Mouse (Mus musculus) gastrocnemius, postnatal 25 days (tissue): ENCODE data around the gene Ndst4. TPM values are rescaled to one million over a fixed set of nuclear protein-coding genes. Genes with fewer than 3 reads are reported as not detected.

Source experiments
- DNase-seq: peaks from one replicate; pipeline ENCODE4 v3.0.0; 2022
- long read RNA-seq, 2 experiments: library from polyadenylated mRNA; stranded (forward); transcript quantifications; one replicate each; pipeline ENCODE4 v2.0.0; 2021
- total RNA-seq, 2 experiments: library from RNA; stranded (reverse); gene quantifications; 1 replicate in 1 of 2; 2 replicates in 1 of 2; pipeline ENCODE4 v1.2.3; 2021

Ndst4 gene
- total RNA-seq: under 1 TPM in 1 of 2 experiments, not detected in 1; 0.08 TPM
- long read RNA-seq, experiment 1: 0 reads
- long read RNA-seq, experiment 2: 0 reads

DNA sequence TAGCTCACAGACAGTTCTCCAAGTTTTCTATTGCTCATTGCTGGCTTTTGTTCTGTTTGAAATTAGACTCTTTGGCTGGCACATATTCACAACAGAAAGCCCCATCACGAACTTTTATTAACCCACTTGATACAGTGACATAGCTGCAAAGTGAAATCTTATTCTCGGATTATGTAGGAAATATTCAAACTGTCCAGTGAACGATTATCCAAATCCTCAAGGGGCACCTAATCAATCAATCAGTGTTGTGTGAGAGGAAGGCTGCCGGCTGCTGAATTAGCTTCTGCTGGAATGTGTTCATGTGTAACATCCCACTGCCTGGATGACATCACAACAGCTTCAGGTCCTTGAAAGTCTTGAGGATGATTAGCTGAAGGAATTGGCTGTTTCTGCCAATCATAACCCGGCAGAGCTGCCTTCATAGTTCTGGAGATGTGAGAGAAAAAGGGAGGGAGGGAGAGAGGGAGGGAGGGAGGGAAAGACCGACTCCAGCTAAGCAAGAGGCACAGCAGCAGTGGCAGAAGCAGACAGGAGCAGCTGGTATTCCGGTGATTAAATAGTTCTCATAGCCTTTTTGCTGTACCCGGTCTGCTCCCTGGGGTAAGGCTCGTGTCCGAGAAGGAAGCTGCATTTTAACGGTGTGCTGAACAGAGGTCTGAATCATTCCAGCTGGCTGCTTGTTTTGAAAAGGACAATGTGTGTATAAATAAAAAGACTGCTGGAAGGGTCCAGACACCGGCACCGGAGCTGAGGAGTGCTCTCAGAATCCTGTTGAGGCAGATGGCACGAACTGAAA is at the start of gene Ndst4:
Ndst4 (plus strand) TSS at position 476 of the 796 bp plus-strand sequence.
- no peak for DNase-seq

DNA sequence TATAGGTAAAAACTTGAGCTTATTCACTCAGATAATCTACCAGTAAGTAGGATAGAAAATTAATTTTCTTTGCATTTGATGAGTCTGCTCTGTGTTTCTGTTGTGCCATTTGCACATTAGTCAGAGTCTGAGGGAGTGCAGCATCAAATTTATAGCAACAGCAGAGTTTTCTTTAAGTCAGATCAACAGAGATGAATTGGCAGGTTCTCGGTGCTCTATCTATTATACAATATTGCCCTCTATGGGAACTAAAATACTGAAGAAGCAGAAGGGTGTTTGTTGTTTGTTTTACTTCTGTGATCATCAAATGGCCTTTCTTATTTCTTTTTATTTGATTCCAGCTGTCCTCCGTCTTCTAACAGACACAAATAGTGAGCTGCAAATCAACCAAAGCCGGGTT is 6.4 kb upstream of the Ndst4 start:
- no peak for DNase-seq

DNA sequence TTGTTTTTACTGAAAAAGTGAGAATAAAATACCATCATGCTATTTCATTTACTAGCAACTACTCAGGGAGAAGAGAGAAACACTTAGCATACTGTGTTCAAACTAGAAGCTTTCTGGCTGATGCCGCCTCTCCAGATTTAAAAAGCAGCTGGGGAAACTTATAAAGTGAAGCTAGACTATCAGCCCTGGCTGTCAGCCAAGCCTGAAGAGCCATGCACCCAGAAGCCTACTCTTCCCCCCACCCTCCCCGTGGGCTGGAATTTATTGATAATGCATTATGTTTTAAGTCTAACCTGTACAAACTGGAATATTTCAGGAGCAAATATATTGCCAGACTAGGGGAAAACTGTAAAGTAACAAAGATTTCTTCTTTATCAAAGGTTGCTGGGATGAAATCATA is 2.6 kb downstream of the Ndst4 start:
- DNase-seq: no peak

DNA sequence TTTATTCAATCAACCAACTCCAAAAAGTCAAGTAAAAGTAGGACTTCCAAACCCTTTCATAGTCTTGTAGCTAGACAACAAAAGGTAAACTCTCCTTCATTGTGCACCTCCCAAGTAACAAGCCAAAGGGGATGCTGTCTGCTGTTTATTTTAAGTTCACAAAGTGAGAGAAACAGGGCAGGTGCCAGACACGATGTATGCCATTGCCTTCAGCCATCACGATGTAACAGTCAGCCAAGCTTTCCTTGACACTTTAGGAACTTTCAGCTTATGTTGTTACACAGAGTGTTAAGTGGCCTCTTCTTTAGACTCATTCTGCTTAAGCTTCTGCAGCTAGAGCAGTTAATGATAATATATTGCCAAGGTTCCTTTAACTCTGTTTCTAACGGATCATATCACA is 3.1 kb downstream of the Ndst4 start:
- no peak for DNase-seq

DNA sequence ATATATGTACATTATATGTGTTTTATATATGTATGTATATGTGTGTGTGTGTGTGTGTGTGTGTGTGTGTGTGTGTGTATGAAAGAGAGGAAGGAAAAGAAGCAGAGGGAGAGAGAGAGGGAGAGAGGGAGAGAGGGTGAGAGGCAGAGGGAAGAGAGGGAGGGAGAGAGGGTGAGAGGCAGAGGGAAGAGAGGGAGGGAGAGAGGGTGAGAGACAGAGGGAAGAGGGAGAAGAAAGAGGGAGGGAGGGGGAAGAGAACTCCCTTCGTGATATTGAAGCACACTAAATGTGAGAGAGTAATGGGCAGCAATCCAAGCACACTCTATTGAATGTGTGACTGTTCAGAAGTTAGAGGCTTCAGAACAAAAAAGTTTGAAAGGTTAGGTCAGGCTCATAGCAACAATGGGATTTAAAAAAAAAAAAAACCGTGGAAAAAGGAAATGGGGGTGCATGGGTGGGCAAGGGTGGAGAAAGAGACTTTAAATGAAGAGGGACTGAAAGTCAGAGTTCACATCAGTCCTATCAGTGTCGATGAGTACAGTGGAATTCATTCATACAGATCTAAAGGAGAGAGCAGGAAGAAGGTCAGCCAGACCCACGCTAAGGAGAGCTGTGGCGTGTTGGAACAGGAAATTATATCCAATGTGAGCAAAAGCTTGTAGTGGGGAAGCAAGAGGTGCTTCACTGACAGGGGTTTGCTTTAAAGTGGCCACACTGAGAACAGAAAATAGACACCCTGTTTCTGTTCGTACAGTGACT is 63.2 kb downstream of the Ndst4 start:
- no peak for DNase-seq

DNA sequence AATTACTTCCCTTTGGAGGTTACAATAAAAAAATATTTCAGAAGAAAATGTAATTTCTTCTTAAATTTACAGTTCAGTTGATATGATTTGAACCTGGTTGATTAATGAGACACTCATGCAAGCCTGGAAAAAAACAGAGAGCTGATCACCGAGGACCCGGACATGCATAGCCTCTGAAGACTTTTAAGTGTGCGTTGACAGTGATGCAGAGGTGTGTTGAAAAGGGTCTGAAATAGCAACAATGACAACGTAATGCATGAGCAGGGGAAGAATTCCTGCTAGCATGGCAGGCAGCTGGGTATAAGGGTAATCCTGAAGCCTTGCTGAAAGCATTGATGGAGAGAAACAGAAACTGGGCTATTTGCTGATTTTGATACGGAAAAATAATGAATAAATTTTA is 106.2 kb downstream of the Ndst4 start:
- no peak for DNase-seq

DNA sequence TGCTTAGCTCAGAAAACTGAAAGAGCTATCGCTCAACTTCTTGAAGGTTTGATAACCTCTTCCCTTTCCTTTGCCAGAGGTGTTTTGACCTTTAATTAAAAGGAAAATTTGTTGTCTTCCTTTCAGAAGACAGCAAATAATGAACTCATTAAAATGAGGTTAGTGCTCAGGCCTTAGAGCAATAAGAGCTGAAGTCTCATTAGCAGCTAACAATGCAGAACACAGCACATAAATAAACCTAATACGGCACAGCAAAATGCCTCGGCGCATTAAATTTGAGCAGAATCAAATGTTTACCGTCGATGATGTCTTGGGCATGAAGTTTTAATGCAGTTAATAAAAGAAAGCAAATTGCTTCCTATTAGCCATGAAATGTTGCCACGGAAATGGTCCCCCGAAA is 129.5 kb downstream of the Ndst4 start:
- DNase-seq: no peak

DNA sequence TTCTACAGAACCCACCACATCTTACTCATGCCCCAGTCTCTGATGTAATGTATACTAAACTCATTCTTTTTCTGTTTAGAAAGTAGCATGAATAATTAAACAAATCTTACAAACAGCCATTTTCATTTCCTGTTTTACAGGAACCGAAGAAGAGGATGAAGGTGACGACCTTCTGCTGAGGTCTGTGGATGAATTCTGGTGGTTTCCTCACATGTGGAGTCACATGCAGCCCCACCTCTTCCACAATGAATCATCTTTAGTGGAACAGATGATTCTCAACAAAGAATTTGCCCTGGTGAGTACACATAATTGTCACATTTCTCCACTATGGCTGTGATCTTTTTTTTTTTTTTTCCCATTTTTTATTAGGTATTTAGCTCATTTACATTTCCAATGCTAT is 166.7 kb downstream of the Ndst4 start:
- DNase-seq: no peak

DNA sequence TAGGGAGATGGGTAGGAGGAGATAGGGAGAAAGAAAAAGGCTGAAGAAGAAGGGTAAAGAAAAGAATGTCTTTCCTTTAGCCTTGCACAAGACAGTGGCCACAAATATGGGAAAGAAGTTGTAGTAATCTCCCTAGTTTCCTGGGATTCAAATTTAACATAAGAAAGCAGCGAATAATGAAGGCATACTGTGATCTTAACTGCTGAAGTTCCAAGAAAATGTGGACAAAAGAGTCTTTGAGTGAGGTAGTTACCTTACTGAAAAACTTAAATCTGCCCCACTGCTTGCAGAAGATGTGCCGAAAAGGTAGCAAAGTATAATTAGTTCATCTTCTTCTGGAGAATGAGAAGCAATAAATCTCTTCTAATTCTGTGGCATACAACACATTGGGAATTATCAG is 228.4 kb downstream of the Ndst4 start:
- no peak for DNase-seq

DNA sequence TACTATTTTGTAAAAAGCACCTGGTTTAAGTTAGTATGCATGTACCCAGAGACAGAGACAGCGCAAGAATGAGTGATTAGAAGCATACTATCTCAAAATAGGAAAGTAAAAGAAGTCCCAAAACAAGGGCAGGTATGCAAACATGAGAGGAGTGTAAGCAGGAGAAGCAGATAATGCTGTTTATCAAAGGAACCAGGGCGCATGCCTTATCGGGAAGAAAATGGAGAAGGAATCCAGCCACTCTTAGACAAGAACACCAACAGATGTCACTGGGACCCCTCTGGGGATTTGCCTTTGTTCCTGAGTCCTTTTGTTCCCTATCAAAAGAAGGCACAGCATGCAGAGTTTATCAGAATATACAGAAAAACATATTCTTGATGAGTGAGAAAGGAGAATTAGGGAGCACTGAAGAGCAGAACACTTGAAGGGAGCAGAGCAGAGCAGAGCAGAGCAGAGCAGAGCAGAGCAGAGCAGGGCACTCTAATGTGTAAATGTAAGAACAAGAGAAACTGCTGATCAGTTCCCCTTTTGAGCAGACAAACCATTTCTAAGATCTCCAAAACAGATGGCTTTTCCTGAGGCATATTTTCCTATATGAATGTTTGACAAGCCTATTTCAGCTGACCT is 251.2 kb downstream of the Ndst4 start:
- DNase-seq: no peak

DNA sequence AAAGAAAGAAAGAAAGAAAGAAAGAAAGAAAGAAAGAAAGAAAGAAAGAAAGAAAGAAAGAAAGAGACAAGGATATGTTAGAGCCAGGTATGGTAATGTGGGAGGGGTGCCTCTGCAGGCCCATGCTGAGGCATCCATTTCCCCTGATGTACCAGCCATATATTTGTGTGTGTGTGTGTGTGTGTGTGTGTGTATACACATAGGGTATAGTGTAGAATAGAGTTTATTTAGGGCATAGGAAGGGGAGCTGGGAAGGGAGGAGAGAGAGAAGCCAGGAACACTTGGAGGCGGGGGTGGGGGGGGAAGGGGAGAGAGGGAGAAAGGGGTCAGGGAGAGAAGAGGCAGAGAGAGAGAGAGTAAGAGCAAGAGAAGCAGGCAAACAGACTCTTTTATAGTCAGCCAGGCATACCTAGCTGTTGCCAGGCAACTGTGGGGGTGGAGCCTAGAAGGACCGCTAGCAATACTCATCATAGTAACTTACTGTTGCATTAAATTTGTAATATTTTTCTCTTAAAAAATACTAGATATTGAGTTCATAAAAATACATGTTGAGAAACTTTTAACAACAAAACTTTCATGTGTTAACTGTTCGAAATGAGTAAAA is 256.3 kb downstream of the Ndst4 start:
- DNase-seq: no peak

DNA sequence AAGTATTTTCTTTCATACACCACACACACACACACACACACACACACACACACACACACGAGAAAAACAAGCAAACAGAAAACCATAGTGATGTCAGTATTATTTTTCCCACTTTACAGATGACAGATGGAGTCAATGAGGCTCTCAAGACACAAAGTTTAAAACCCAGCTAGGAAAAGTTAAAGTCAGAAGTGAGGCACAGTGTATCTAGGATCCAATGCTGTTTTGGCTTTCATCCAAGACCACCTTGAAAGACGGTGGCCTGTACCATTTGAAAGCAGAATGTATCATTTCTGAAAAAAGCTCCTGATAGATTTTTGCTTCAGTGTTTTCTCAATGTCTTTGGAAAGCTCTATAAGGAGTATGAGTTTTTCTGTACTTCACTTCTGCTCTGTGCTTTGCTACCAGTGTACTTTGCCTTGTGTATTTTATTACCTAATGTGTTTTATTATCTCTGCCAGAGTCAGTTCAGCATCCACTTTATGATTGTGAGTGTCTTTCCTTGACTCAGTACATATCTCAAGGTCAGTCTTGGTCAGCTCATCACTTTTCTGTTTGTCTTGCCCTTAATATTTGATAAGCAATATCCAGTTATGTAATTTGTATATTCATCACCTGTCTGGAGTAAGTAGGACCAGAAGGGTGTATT is 257.1 kb downstream of the Ndst4 start:
- no peak for DNase-seq

DNA sequence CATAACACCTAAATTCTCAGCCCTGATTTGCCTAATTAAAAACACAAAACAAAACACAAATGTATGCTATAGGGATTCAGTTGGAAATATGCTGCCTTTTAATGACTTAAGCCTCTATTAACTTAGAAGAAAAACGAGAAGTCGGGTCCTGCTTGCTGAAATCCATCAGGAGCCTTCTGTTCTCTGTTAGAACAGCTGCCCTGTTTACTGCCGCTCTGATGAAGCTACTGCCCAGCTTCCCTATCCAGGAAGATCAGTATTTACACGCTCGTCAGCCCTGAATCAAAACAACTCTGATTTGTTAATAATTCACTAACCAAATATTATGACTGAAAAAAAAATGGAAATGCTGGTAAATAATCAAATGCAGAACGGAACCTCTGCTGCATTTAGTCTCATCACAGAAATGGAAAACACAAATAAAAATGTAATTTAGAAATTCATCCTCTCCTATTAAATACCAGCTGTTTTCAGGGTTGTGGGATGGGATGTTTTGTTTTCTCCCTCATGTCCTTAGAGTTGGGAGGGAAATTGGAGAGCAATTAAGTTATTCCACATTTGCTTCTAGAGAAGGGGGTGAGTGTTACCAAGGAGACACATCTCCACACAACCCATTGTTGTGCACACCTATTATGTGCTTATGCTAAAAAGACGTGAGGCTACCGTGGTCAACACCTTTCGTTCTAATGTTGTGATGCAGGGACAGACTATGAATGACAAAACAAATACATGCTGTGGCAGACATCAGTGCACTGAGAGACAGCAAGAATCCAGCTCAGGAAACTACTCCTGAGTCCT is 270.3 kb downstream of the Ndst4 start:
- DNase-seq: no peak

DNA sequence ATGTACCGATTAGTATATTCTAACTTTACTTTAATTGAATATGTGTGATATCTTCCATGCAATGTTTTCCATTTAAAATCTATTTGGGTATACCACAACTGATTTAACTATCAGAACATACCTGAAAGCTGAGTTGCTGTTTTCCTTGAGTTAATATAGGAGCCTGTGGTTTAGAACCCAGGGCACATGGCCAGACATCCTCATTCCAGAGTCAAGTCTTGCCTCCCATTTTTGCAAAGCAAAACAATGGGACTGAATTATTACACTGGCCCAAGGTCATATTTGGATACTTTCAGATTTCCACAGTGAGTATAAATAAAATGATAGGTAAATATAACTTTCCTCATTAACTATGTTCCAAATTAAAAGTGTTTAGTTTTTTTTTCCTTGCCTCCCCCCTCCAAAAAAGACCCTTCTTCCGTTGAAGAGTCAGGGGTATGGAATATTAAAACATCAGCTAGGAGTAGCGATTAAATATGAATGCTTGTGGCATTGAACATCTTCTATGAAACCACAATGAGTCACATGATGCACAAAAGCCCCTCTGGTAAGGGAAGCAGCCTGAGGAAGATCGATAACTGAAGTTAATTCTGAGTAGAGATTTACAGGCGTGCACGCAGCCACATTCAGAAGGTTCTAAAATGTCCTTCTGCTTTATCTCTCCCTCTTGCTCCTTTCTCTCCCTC is 271.5 kb downstream of the Ndst4 start:
- DNase-seq: no peak

DNA sequence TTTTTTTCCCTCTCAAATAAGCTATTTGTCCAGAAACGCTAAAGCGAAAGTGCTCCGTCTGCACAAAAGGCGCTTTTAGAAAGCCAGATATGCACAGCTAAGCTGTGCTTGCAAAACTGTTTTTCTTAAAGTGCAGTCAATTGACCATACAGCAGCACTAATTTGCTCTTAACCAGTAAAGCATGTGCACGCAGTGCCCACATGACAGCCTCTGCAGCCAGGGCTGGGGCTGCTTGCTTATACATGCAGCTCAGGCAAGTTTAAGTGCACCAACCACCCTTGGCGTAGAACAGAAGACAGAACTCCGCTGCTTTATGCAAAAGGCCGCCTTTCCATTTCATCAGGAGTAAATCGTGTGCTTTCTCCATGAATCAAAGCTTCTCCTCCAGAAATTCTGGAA is 275.0 kb downstream of the Ndst4 start:
- DNase-seq: no peak

DNA sequence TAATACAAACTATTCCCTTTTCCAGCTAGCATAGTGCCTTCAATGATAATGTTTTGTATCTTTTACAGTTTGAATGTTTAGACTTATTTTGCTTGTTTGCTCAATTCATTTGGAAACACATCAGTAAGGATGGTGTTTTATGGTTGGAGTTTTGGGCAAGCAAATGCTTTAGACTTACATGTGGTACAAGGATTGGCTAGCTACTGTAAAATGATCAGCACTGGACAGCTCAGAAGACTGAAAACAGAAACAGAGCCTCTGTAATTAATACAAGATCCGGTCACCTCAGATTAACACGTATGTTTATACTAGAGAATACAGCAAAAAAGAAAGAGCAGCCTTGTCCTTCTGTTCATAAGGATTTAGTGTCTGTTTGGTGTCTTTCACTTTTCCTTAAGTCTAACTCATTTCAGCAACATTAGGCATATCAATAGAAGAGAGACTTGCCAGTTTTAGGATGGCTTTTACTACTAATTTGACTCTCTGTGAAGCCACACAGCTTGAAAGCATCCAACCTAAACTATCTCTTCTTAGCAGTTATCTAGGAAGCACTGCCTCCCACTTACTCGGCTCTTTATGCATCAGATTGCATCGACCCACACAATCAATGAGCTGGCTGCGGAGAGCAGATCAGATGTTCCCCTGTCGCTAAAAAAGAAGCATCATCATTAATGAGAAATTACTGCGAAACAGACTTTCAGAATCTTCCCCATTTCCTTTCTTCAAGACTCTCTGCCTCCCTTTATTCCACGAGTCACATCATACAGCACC is 279.8 kb downstream of the Ndst4 start:
- DNase-seq: no peak

DNA sequence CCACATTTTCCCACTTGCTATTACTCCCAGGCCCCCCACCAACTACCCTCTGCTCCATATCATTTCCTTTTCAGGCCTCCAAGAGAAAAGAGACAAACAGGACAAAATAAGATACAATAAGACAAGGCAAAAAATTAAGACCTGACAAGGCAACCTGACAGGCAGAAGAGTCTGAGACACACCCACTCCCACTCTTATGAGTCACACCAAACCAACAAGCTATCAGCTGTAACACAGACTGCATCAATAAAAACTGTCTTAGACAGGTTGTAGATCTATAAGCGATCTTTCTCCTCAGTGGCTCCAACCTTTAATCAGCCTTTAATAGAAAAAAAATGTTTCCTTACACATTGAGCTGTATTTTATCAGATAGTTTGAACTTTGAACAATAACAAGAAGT is 280.7 kb downstream of the Ndst4 start:
- DNase-seq: no peak

DNA sequence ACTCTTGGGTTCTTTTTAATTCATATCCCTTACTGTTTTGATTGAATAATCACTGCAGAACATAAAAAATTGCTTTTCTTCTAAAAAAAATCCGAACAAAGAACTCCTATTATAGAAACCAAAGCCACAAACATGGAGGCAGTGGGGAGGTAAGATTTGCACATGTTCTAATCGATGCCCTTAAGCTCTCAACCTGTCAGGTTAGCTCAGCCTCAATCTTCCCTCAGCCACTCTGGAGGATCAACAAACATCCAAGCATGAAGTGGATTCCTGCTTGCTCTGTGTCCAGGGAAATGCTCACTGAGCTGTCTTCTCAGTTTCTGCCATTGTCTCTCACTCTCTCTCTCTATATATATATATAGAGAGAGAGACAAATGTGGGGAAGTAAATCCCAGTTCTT is 283.7 kb downstream of the Ndst4 start:
- DNase-seq: no peak

DNA sequence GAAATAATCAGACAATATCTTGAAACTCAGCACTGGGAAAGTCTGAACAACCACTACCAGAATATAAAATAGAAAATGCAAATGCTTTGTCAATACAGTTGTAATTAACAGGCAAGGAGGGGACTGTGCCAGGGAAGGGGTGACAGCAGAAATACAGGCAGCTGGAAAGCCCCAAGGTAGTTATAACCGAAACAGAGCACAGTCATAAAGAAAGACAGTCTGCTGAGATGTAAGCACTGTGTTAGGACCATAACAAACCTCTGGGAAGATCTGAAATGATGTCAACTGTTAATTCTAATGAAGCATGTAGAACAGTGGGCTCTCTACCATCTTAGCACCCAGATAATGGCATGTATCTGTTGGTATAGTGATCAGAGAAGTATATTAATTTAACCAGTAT is 287.1 kb downstream of the Ndst4 start:
- no peak for DNase-seq

DNA sequence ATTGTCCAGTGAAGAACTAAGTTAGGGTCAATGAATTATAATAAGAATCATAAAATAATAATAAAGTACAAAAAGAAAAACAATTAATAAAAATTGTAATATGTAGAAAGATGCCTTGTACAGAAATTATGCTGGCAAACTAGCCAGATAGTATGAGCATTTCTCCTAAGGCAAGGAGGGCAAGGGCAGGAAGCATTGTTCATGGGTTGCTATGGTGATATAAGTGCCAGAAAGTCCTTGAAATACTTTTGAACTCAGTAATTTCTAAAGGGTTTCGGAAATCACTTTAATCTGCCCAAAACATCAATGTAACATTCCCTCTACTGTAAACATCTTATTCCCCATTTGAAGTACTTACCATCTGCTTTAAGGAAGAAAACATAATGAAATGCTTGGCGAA is 319.1 kb downstream of the Ndst4 start:
- no peak for DNase-seq
